Mouse (Mus musculus): Measurements from ENCODE around the gene Rpl3l. TPM values are rescaled to one million over a fixed set of nuclear protein-coding genes. Genes with fewer than 3 reads are reported as not detected.

The Rpl3l gene
- total RNA-seq, 1 experiment = 0.67 TPM

GRCm38 (mm10) chr17:24705821-24706220 is 21.8 kb upstream of the Rpl3l start:
- no peak overlapping the region for H3K27ac ChIP-seq (ENCODE audit: insufficient read depth, low read depth, low read length, poor library complexity, severe bottlenecking)
- no peaks in the 10 kb centered on the region for H3K9me3 ChIP-seq (ENCODE audit: control insufficient read depth, insufficient read depth, low read depth, low read length)
- TF ChIP-seq HCFC1 (IDR thresholded peaks at IDR 0.05; ENCODE audit: borderline replicate concordance, insufficient read depth, low read length) (no peak), MAFK (IDR thresholded peaks at IDR 0.05; ENCODE audit: insufficient read depth, low read depth, low read length) (no peak), CHD2 (IDR thresholded peaks at IDR 0.05; ENCODE audit: low read depth, low read length) (no peak), ZC3H11A (IDR thresholded peaks at IDR 0.05; ENCODE audit: borderline replicate concordance, low read depth, low read length) (no peak), ZNF384 (IDR thresholded peaks at IDR 0.05; ENCODE audit: low read depth, low read length) (no peak)
- in situ Hi-C loops (cut with MboI; ENCODE audit: low sequenced_read_pairs in 2 of 2, unreplicated experiment in 2 of 2) = no loop called here
- no peak for DNase-seq (ENCODE audit: low read depth, low spot score)
- peaks cover 41% of the 10 kb centered on the region for H3K36me3 ChIP-seq (ENCODE audit: control insufficient read depth, insufficient read depth, low read length, poor library complexity, severe bottlenecking)
- H3K9ac ChIP-seq (ENCODE audit: insufficient read depth, low read depth, low read length, poor library complexity, severe bottlenecking) = no peak overlapping the region
- no peaks in the 10 kb centered on the region; a peak in 1 of 4 replicates for H3K4me1 ChIP-seq (ENCODE audit: control insufficient read depth in 2 of 2, insufficient read depth in 2 of 2, low read length in 2 of 2, poor library complexity in 1 of 2)
- H3K4me3 ChIP-seq (ENCODE audit: insufficient read depth in 1 of 2, low read depth in 1 of 2, low read length in 2 of 2, poor library complexity in 1 of 2, severe bottlenecking in 1 of 2) = no peak overlapping the region

GRCm38 (mm10) chr17:24706982-24707800 is 20.4 kb upstream of the Rpl3l start, which contains the start of gene Tbl3:
Gene Tbl3 (minus strand): TSS chr17:24707660.
- in situ Hi-C loops (cut with MboI; ENCODE audit: low sequenced_read_pairs in 2 of 2, unreplicated experiment in 2 of 2) = no loop called here

GRCm38 (mm10) chr17:24707801-24708425 is 19.7 kb upstream of the Rpl3l start:
- Histone ChIP-seq H3K4me1 (ENCODE audit: control insufficient read depth in 2 of 2, insufficient read depth in 2 of 2, low read length in 2 of 2, poor library complexity in 1 of 2) (no peaks in the 10 kb centered on the region; a peak in 1 of 4 replicates), H3K36me3 (ENCODE audit: control insufficient read depth, insufficient read depth, low read length, poor library complexity, severe bottlenecking) (peaks cover 22% of the 10 kb centered on the region), H3K4me3 (ENCODE audit: insufficient read depth in 1 of 2, low read depth in 1 of 2, low read length in 2 of 2, poor library complexity in 1 of 2, severe bottlenecking in 1 of 2) (peak overlapping the region; percentile 83 to 96), H3K9ac (ENCODE audit: insufficient read depth, low read depth, low read length, poor library complexity, severe bottlenecking) (peak overlapping the region; percentile 53; the same call in 1 of the 2 replicates), H3K27ac (ENCODE audit: insufficient read depth, low read depth, low read length, poor library complexity, severe bottlenecking) (peak overlapping the region; percentile 60; the same call in 1 of the 2 replicates), H3K9me3 (ENCODE audit: control insufficient read depth, insufficient read depth, low read depth, low read length) (no peaks in the 10 kb centered on the region)
- no peak for TF ChIP-seq CHD2 (IDR thresholded peaks at IDR 0.05; ENCODE audit: low read depth, low read length)
- TF ChIP-seq MAFK (IDR thresholded peaks at IDR 0.05; ENCODE audit: insufficient read depth, low read depth, low read length) = no peak
- TF ChIP-seq ZC3H11A (IDR thresholded peaks at IDR 0.05; ENCODE audit: borderline replicate concordance, low read depth, low read length) = no peak
- no peak for TF ChIP-seq ZNF384 (IDR thresholded peaks at IDR 0.05; ENCODE audit: low read depth, low read length)
- TF ChIP-seq HCFC1 (IDR thresholded peaks at IDR 0.05; ENCODE audit: borderline replicate concordance, insufficient read depth, low read length) = no peak
- in situ Hi-C loops (cut with MboI; ENCODE audit: low sequenced_read_pairs in 2 of 2, unreplicated experiment in 2 of 2) = no loop called here
- no peak for DNase-seq (ENCODE audit: low read depth, low spot score)

More at GRCm38 (mm10) chr17:24706982-24707800, 20.4 kb upstream of the Rpl3l start, which contains the start of gene Tbl3:
- H3K4me3 ChIP-seq (ENCODE audit: insufficient read depth in 1 of 2, low read depth in 1 of 2, low read length in 2 of 2, poor library complexity in 1 of 2, severe bottlenecking in 1 of 2) = peak within 1 kb of the TSS; percentile 83 to 96
- peaks cover 27% of the 10 kb centered on the region for H3K36me3 ChIP-seq (ENCODE audit: control insufficient read depth, insufficient read depth, low read length, poor library complexity, severe bottlenecking)
- no peaks in the 10 kb centered on the region for H3K9me3 ChIP-seq (ENCODE audit: control insufficient read depth, insufficient read depth, low read depth, low read length)
- peak; percentile 93 for DNase-seq (ENCODE audit: low read depth, low spot score)
- H3K27ac ChIP-seq (ENCODE audit: insufficient read depth, low read depth, low read length, poor library complexity, severe bottlenecking) = peak within 1 kb of the TSS; percentile 60
- H3K9ac ChIP-seq (ENCODE audit: insufficient read depth, low read depth, low read length, poor library complexity, severe bottlenecking) = peak within 1 kb of the TSS; percentile 96
- no peaks in the 10 kb centered on the region; a peak in 1 of 4 replicates for H3K4me1 ChIP-seq (ENCODE audit: control insufficient read depth in 2 of 2, insufficient read depth in 2 of 2, low read length in 2 of 2, poor library complexity in 1 of 2)
- TF ChIP-seq CHD2 (IDR thresholded peaks at IDR 0.05; ENCODE audit: low read depth, low read length) (no peak), HCFC1 (IDR thresholded peaks at IDR 0.05; ENCODE audit: borderline replicate concordance, insufficient read depth, low read length) (peak; percentile 82), ZC3H11A (IDR thresholded peaks at IDR 0.05; ENCODE audit: borderline replicate concordance, low read depth, low read length) (no peak)

GRCm38 (mm10) chr17:24708646-24709045 is 19.0 kb upstream of the Rpl3l start:
- in situ Hi-C loops (cut with MboI; ENCODE audit: low sequenced_read_pairs in 2 of 2, unreplicated experiment in 2 of 2) = no loop called here
- H3K4me1 ChIP-seq (ENCODE audit: control insufficient read depth in 2 of 2, insufficient read depth in 2 of 2, low read length in 2 of 2, poor library complexity in 1 of 2) = no peaks in the 10 kb centered on the region; a peak in 1 of 4 replicates
- no peak for DNase-seq (ENCODE audit: low read depth, low spot score)

More at GRCm38 (mm10) chr17:24708646-24709045, 19.0 kb upstream of the Rpl3l start:
- Histone ChIP-seq H3K36me3 (ENCODE audit: control insufficient read depth, insufficient read depth, low read length, poor library complexity, severe bottlenecking) (peaks cover 19% of the 10 kb centered on the region), H3K9ac (ENCODE audit: insufficient read depth, low read depth, low read length, poor library complexity, severe bottlenecking) (no peak overlapping the region), H3K27ac (ENCODE audit: insufficient read depth, low read depth, low read length, poor library complexity, severe bottlenecking) (no peak overlapping the region), H3K9me3 (ENCODE audit: control insufficient read depth, insufficient read depth, low read depth, low read length) (no peaks in the 10 kb centered on the region), H3K4me3 (ENCODE audit: insufficient read depth in 1 of 2, low read depth in 1 of 2, low read length in 2 of 2, poor library complexity in 1 of 2, severe bottlenecking in 1 of 2) (no peak overlapping the region)
- no peak for TF ChIP-seq ZC3H11A (IDR thresholded peaks at IDR 0.05; ENCODE audit: borderline replicate concordance, low read depth, low read length)
- no peak for TF ChIP-seq CHD2 (IDR thresholded peaks at IDR 0.05; ENCODE audit: low read depth, low read length)
- TF ChIP-seq ZNF384 (IDR thresholded peaks at IDR 0.05; ENCODE audit: low read depth, low read length) = no peak
- no peak for TF ChIP-seq HCFC1 (IDR thresholded peaks at IDR 0.05; ENCODE audit: borderline replicate concordance, insufficient read depth, low read length)
- no peak for TF ChIP-seq MAFK (IDR thresholded peaks at IDR 0.05; ENCODE audit: insufficient read depth, low read depth, low read length)

Measured in ES-E14 (cell line).